9 mouse cellular contexts compared by ENCODE assay signal in the genomic region with DNA sequence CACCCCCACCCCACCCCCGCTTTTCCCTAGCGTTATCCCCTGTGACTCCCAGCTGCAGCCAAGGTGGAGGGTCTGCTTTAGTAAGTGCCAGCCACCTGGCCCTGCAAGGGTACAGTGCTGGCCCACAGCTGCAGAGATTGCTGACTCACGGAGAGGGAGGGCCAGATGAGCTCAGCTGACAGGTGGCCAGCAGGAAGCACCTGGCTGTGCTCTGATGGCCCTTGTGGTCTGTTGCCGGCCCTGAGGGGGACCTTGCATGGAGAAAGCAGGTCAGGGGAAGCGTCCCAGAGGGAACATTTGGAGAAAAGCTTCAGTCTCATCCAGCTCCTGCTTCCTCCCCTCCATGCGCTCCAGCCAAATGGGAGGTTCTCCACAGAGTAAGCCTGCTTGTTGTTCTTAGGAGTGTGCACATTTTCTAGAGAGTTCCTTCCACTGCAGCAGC.
DNase-seq lines count a peak whose midpoint lies in the region; ATAC-seq lines count a peak whose summit lies in the region.
"Had no signal": no experiment of that assay in that cellular context is flagged by ENCODE, and none has a peak within 500 bp of the region (broad histone marks: within the 10 kb centered on the region; RNA-seq: fewer than 3 reads in every experiment).

No protein-coding gene starts in this region.

- WGBS in kidney, embryonic 16.5 days: 13% methylated on average over 6 of the region's 6 CpGs
- WGBS in hindbrain, embryonic 13.5 days: 27% methylated on average over 6 of the region's 6 CpGs

- peaks cover 7% of the 10 kb centered on the region; the same call in 1 of the 2 replicates for H3K4me1 ChIP-seq in kidney, embryonic 16.5 days (ENCODE audit: insufficient read depth, low read length)
- H3K4me1 ChIP-seq in hindbrain, embryonic 13.5 days (replicated peaks): peaks cover 6% of the 10 kb centered on the region; the same call in 1 of the 2 replicates

- no peaks in the 10 kb centered on the region for H3K27me3 ChIP-seq in kidney, embryonic 16.5 days (ENCODE audit: insufficient read depth, low read length)
- H3K27me3 ChIP-seq in hindbrain, embryonic 13.5 days: no peaks in the 10 kb centered on the region

- H3K36me3 ChIP-seq in kidney, embryonic 16.5 days (ENCODE audit: insufficient read depth, low read length): no peaks in the 10 kb centered on the region
- H3K36me3 ChIP-seq in hindbrain, embryonic 13.5 days: no peaks in the 10 kb centered on the region

- no peak overlapping the region for H3K27ac ChIP-seq in kidney, embryonic 16.5 days (ENCODE audit: low read length)
- H3K27ac ChIP-seq in hindbrain, embryonic 13.5 days: no peak overlapping the region
- H3K27ac ChIP-seq: macrophage had no signal

- H3K4me2 ChIP-seq in kidney, embryonic 16.5 days (replicated peaks; ENCODE audit: low read depth, low read length): no peak overlapping the region
- no peak overlapping the region for H3K4me2 ChIP-seq in hindbrain, embryonic 13.5 days

- peak; percentile 86 for ATAC-seq in kidney, embryonic 16.5 days (ENCODE audit: low FRiP score, low TSS enrichment)
- ATAC-seq in hindbrain, embryonic 13.5 days (ENCODE audit: low FRiP score): no peak

- DNase-seq in A20 (ENCODE audit: low read depth, low spot score) (peak; percentile 22), NIH3T3 (ENCODE audit: low read depth) (peak; percentile 42)
- peak; percentile 39 to 71 for DNase-seq in gastrocnemius, adult 8-10 months (ENCODE audit: low spot score in 2 of 2)
- peak; percentile 21 for DNase-seq in ovary, postnatal 14 days (ENCODE audit: low spot score)
- DNase-seq in frontal cortex, postnatal 36 days (ENCODE audit: low spot score in 2 of 2): no peak
- DNase-seq in left cerebral cortex, adult 8-10 months (ENCODE audit: low spot score in 2 of 2): no peak

- no peak overlapping the region for H3K4me3 ChIP-seq in kidney, embryonic 16.5 days (ENCODE audit: low read length)
- H3K4me3 ChIP-seq in hindbrain, embryonic 13.5 days: no peak overlapping the region

- no peaks in the 10 kb centered on the region for H3K9me3 ChIP-seq in kidney, embryonic 16.5 days (ENCODE audit: low read length)
- no peaks in the 10 kb centered on the region for H3K9me3 ChIP-seq in hindbrain, embryonic 13.5 days

- no peak overlapping the region for H3K9ac ChIP-seq in kidney, embryonic 16.5 days (replicated peaks; ENCODE audit: low read length)
- no peak overlapping the region for H3K9ac ChIP-seq in hindbrain, embryonic 13.5 days

Comparison
In these comparisons a context has a peak if more than half of its experiments do, and no peak if none do; other contexts are left out.
1. DNase-seq: peak in A20 (single experiment), NIH3T3 (single experiment), gastrocnemius, adult 8-10 months (2 of 2) and ovary, postnatal 14 days (single experiment); none in frontal cortex, postnatal 36 days (0 of 2) and left cerebral cortex, adult 8-10 months (0 of 2).